Mouse (Mus musculus) C2C12 (cell line): ENCODE data around the gene Nck1. TPM values are rescaled to one million over a fixed set of nuclear protein-coding genes. Genes with fewer than 3 reads are reported as not detected.

ENCODE experiments used
- H3K27me3 ChIP-seq: one replicate; pipeline ENCODE4 v1.6.1; 2011; ENCODE audit not compliant: control insufficient read depth, insufficient read depth, insufficient read length
- H3K36me3 ChIP-seq: one replicate; pipeline ENCODE4 v1.6.1; 2011; ENCODE audit not compliant: control insufficient read depth, insufficient read depth
- H3K4me3 ChIP-seq: one replicate; pipeline ENCODE4 v1.5.1; 2011; ENCODE audit warnings: mild to moderate bottlenecking, control low read depth; ENCODE audit not compliant: poor library complexity, insufficient read depth, severe bottlenecking
- H3K79me2 ChIP-seq: one replicate; pipeline ENCODE4 v1.6.1; 2011; ENCODE audit not compliant: control insufficient read depth, insufficient read depth
- H3K79me3 ChIP-seq: one replicate; pipeline ENCODE4 v1.6.1; 2011; ENCODE audit warnings: low read depth, control low read depth
- H3ac ChIP-seq: one replicate; pipeline ENCODE3; 2011; ENCODE audit warnings: low read depth; ENCODE audit not compliant: control insufficient read depth, insufficient read length
- CEBPB ChIP-seq: IDR thresholded peaks from one replicate; pipeline ENCODE4 v1.6.1; 2011; ENCODE audit warnings: low read depth, mild to moderate bottlenecking, control low read depth, moderate library complexity
- CTCF ChIP-seq: IDR thresholded peaks from one replicate; pipeline ENCODE4 v1.5.1; 2011; ENCODE audit not compliant: control insufficient read depth, insufficient read depth, insufficient read length
- FOSL1 ChIP-seq: IDR thresholded peaks from one replicate; pipeline ENCODE4 v1.8.0; 2011; ENCODE audit warnings: mild to moderate bottlenecking, low read length; ENCODE audit not compliant: poor library complexity, insufficient read depth, severe bottlenecking
- MAX ChIP-seq: IDR thresholded peaks from one replicate; pipeline ENCODE4 v1.6.1; 2011; ENCODE audit warnings: mild to moderate bottlenecking, control low read depth
- MYOD1 ChIP-seq: IDR thresholded peaks from one replicate; pipeline ENCODE4 v1.6.1; 2011; ENCODE audit warnings: low read depth; ENCODE audit not compliant: control insufficient read depth, insufficient read length
- MYOG ChIP-seq: IDR thresholded peaks from one replicate; pipeline ENCODE4 v1.6.1; 2011; ENCODE audit not compliant: control insufficient read depth, insufficient read length; ENCODE audit errors: extremely low read depth
- USF1 ChIP-seq: IDR thresholded peaks from one replicate; pipeline ENCODE4 v1.6.1; 2011; ENCODE audit warnings: low read depth, mild to moderate bottlenecking, control low read depth, moderate library complexity
- polyA plus RNA-seq: library from polyadenylated mRNA; unstranded; fragments of >200 nt; fragmentation: generic; extraction: Trizol; gene quantifications from one replicate; pipeline ENCODE4 v1.2.1, GENCODE M21; 2012; ENCODE audit warnings: missing spikeins

Gene Nck1
- polyA plus RNA-seq, 1 experiment, result 17.1 TPM

- TF ChIP-seq CEBPB, result no peak
- TF ChIP-seq CTCF, result no peak
- TF ChIP-seq USF1, result no peak
- no peak for TF ChIP-seq MYOD1
- TF ChIP-seq FOSL1, result no peak
- no peak for TF ChIP-seq MYOG
- no peak for TF ChIP-seq MAX
- H3K27me3 ChIP-seq, result no peaks in the 10 kb centered on the region
- no peaks in the 10 kb centered on the region for H3K36me3 ChIP-seq
Measured at GRCm38 (mm10) chr9:100546594-100546910, 618 bp upstream of the Nck1 start.

GRCm38 (mm10) chr9:100544948-100545714 lies 803 bp downstream of the Nck1 start:
- no peak for TF ChIP-seq MYOD1
- no peak for TF ChIP-seq MYOG
- no peak for TF ChIP-seq MAX
- TF ChIP-seq CEBPB, result no peak
- TF ChIP-seq FOSL1, result no peak
- no peak for TF ChIP-seq USF1
- TF ChIP-seq CTCF, result no peak
- Histone ChIP-seq H3K79me3 (peaks cover 53% of the 10 kb centered on the region), H3K36me3 (no peaks in the 10 kb centered on the region), H3K4me3 (peak overlapping the region; percentile 72), H3K27me3 (no peaks in the 10 kb centered on the region), H3ac (peak overlapping the region; percentile 70), H3K79me2 (peaks cover 57% of the 10 kb centered on the region)

More at GRCm38 (mm10) chr9:100546594-100546910, 618 bp upstream of the Nck1 start:
- Histone ChIP-seq H3K4me3 (peak overlapping the region; percentile 72), H3ac (peak overlapping the region; percentile 27), H3K79me2 (peaks cover 43% of the 10 kb centered on the region), H3K79me3 (peaks cover 39% of the 10 kb centered on the region)

- H3K4me3 ChIP-seq, result no peak overlapping the region
- no peak for TF ChIP-seq CEBPB
Measured at GRCm38 (mm10) chr9:100535618-100536262, 10.2 kb downstream of the Nck1 start.

GRCm38 (mm10) chr9:100534686-100535085 lies 11.2 kb downstream of the Nck1 start:
- no peaks in the 10 kb centered on the region for H3K27me3 ChIP-seq
- no peak overlapping the region for H3K4me3 ChIP-seq
- peaks cover 82% of the 10 kb centered on the region for H3K79me3 ChIP-seq
- H3K79me2 ChIP-seq, result peaks cover 100% of the 10 kb centered on the region
- H3K36me3 ChIP-seq, result no peaks in the 10 kb centered on the region
- no peak overlapping the region for H3ac ChIP-seq
- TF ChIP-seq FOSL1, result no peak

More at GRCm38 (mm10) chr9:100535618-100536262, 10.2 kb downstream of the Nck1 start:
- no peaks in the 10 kb centered on the region for H3K27me3 ChIP-seq
- peaks cover 86% of the 10 kb centered on the region for H3K79me3 ChIP-seq
- H3K79me2 ChIP-seq, result peaks cover 100% of the 10 kb centered on the region
- no peaks in the 10 kb centered on the region for H3K36me3 ChIP-seq
- no peak overlapping the region for H3ac ChIP-seq

- H3K79me3 ChIP-seq, result peaks cover 84% of the 10 kb centered on the region
- H3ac ChIP-seq, result no peak overlapping the region
- no peaks in the 10 kb centered on the region for H3K27me3 ChIP-seq
- no peak overlapping the region for H3K4me3 ChIP-seq
- H3K36me3 ChIP-seq, result no peaks in the 10 kb centered on the region
- no peak for TF ChIP-seq MYOD1
- no peak for TF ChIP-seq MYOG
- no peak for TF ChIP-seq FOSL1
- no peak for TF ChIP-seq CEBPB
- TF ChIP-seq USF1, result no peak
- TF ChIP-seq CTCF, result no peak
- no peak for TF ChIP-seq MAX
- H3K79me2 ChIP-seq, result peaks cover 99% of the 10 kb centered on the region
Measured at GRCm38 (mm10) chr9:100532847-100533505, 13.0 kb downstream of the Nck1 start.

- H3K36me3 ChIP-seq, result no peaks in the 10 kb centered on the region
- H3K79me3 ChIP-seq, result peaks cover 81% of the 10 kb centered on the region
- TF ChIP-seq CEBPB (no peak), MYOD1 (no peak), CTCF (no peak), MAX (no peak), MYOG (no peak), FOSL1 (no peak)
- no peak overlapping the region for H3K4me3 ChIP-seq
- H3ac ChIP-seq, result no peak overlapping the region
- peaks cover 99% of the 10 kb centered on the region for H3K79me2 ChIP-seq
- H3K27me3 ChIP-seq, result no peaks in the 10 kb centered on the region
Measured at GRCm38 (mm10) chr9:100531296-100531695, 14.6 kb downstream of the Nck1 start.
